Mouse (Mus musculus) CD4-positive, CD25-positive, alpha-beta regulatory T cell, adult 2 months (primary cell): ENCODE measurements around the gene Senp3.
"Not testable (repeated sequence)": the region's sequence is repeated elsewhere in the genome, so short reads cannot be mapped to it uniquely, and the experiment has no call there.

Experiments
- DNase-seq: peaks from one replicate; pipeline ENCODE4 v3.0.0-alpha.2; 2012; ENCODE audit warnings: low read depth, low spot score

Senp3 gene

DNA sequence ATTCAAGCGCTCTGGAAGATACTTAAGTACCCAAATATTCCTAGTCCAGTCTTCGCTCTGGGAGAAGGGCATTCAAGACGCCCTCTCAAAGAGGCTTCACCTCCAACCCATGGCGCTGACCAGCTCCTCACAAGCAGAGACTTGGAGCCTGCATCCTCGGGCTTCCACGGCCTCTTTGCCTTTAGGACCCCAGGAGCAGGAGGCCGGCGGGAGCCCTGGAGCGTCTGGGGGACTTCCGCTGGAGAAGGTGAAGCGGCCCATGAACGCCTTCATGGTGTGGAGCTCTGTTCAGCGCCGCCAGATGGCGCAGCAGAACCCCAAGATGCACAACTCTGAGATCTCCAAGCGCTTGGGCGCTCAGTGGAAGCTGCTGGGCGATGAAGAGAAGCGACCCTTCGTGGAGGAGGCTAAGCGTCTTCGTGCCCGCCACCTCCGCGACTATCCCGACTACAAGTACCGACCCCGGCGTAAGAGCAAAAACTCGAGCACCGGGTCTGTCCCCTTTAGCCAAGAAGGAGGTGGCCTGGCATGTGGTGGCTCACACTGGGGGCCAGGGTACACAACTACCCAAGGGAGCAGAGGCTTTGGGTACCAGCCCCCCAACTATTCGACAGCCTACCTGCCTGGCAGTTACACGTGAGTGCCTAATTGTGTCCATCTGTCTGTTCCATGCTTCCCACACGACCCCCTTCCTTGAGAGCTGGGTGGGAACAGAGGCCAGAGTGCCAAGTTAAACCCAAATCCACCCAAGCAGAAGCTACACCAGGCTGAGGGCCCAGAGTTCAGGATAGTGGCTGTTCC, 26.4 kb downstream of the Senp3 start, which contains the start of gene Sox15:
Gene Sox15 (plus strand): TSS at position 51 of the 801 bp plus-strand sequence.
- peak; percentile 66 for DNase-seq

DNA sequence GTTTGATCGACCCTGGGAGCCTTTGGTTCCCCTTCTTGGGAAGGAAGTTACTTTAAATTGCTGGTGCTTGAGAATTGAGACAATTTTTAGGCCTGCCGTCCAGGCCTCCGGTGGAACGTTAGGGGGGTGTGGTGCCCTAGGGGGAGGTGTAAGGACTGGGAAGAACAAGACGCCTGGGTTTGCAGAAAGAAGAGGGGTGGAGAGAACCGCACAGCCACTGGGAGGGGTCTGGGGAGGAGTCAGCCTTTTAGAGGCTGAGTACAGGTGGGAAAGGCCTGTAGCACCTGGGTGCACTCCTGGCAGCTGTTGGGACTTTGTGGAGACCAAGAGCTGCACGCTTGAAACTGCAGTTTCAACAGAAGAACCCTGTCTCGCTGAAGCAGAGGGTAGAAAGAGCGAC, 27.1 kb downstream of the Senp3 start:
- DNase-seq, result no peak

DNA sequence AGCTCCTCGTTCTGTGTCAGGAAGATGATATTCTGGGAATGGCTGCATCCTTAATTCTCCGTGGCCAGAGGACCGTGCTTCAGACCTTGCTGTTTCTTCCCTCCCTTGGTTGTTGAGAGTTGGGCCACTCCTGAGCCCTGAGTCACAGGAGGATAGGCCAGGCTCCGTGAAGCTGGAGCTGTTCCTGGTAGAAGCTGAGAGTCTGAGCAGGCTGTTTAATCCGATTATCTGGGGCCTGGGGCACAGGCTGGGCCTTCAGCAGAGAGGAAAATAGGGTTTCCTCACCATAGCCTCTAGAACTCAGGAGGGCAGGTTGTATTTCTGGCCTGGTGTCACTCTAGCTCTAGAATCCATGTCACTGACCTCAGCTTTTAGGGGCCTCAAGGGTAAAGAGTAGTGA, 28.5 kb downstream of the Senp3 start:
- no peak for DNase-seq

DNA sequence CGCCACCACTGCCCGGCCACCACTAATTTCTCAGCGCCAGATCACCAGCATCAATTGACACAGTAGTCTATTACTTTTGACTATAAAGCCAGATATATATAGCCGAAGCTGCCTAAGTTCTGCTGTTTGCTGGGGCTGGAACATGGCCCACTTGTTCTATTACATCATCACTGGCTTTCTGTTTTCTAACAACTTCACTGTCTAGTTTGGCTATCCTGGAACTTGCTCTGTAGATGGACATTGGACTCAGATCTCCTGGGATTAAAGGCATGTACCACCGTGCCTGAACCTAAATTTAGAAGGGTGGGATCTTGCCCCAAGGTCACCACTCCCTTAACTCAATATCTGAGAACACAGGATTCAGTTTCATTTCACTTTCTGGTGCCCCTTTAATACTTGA, 36.0 kb downstream of the Senp3 start:
- DNase-seq, result no peak

DNA sequence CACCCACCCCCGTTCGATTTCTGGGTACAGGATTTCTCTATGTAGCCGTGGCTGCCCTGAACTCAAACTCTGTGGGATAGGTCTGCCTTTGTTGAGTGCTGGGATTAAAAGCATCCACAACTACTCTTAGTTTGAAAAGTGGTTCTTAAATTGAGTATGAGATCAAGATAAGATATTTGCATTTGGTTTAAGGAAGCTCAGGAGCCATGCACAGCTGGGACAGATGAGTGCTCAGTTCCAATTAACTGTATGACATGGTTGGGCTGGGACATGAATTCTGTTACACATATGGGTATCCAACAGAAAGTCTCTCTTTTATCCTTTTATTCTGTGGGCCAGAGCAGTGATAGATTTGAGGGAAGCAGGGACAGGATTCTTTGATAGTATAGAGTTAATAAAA, 46.4 kb downstream of the Senp3 start:
- DNase-seq, result no peak

DNA sequence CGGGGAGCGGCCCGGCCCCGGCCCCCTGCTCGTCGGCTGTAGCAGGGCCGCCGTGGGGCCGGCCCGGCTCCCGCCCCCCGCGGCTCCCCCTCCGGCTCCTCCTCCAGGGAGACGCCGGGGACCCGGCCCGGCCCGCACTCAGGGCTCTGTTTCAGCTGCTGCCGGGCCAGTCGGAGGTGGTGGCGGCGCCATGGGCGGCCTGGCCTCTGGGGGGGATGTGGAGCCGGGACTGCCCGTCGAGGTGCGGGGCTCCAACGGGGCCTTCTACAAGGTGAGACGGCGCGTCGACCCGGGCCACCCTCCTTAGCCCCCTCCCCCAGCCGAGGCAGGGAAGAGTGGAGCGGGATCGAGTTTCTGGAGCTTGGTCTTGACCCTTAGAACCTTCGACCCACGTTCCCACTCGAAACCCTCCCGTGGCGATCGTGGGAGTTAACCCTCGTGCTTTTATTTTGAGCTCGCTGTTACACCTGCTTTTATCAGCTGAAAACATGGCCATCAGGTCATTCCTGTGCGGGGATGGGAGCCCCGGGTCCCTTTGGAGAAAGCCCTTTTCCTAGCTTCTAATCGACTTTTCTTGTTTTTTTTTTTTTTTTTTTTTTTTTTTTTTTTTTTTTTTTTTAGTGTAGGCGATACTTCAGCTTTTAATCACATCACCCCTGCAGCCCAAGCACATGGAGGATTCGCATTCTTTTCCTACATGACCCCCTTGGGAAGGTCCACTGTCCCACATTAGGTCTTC, 48.6 kb downstream of the Senp3 start:
- DNase-seq, result no peak

DNA sequence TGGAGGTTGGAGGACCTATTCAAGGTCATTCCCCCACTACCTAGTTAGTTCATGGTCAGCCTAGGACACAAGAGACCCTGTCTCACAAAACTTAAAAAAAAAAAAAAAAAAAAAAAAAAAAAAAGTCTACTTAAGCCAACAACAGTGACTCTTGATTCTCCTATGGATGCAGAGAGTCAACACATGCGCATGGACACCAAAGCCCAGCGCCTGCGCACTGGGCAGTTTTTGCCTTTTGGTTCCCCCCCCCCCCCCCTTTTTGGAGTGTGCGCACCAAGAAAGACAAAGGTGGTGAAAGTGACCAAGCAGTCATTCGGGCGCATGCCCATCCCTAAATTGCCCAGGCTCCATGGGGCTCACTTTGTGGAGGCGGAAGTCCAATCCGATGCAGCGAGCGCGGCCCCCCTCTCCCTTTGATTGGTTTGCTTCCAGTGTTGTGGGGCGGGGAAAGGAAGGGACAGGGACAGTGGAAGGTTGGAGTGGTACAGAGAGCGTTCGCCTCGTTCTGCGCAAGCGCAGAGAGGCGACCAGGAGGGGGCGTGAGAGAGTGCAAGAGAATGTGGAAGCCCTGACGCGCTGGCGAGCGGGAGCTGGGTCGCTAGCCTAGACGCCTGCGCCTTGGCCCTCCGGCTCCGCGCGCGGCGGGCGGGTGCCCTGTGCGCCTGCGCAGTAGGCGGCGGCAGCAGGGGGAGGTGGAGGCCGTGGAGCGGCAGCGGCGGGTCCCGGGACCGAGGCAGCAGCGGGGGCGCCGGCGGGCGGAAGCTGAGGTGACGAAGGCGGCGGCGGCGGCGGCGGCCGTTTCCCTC, 49.4 kb downstream of the Senp3 start, which contains the start of gene Fxr2:
Gene Fxr2 (plus strand): TSS at position 707 of the 806 bp plus-strand sequence.
- peak; percentile 99 for DNase-seq

DNA sequence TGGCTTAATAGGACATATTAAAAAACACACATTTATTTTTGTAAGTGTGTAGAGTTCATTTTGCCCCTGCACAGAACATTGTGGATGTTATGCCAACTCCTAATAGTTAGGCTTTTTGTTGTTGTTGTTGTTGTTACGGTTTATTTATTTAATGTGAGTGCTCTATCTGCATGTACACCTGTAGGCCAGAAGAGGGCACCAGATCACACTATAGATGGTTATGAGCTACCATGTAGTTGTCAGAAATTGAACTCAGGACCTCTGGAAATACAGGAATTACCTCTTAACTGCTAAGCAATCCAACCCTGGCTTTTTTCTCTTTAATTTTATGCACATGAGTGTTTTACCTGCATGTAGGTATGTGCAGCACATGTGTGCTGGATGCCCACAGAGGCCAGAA, 52.1 kb downstream of the Senp3 start:
- DNase-seq, result peak; percentile 81

DNA sequence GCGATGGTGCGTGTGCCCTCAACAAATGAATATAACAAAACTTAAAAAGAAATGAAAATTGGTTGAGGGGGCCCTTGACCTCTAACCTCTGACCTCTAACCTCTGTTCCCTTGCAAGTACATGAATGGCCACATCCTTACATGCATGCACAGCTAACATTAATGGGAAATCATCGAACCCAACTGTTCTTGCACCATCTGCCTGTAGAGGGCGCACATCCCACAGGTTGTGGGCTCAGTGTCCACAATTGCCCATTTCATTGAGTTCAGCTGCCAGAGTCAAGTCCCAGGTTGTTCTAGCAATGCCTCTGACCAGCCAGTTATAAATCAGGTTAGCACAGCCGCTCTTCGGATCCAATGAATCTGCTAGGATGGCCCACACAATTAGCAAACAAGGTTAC, 53.6 kb downstream of the Senp3 start:
- DNase-seq, result peak; percentile 87

DNA sequence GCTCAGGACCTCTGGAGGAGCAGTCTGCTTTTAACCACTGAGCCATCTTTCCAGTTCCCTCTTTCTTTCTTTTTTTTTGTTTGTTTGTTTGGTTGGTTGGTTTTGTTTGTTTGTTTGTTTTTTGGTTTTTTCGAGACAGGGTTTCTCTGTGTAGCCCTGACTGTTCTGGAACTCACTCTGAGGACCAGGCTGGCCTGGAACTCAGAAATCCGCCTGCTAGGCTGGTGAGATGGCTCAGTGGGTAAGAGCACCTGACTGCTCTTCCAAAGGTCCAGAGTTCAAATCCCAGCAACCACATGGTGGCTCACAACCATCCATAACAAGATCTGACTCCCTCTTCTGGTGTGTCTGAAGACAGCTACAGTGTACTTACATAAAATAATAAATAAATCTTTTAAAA, 57.5 kb downstream of the Senp3 start:
- not testable (repeated sequence) for DNase-seq
